Comparison of ENCODE assay signal across 14 mouse cellular contexts in genomic region chr8:47134736-47135135, GRCm38 (mm10).
DNase-seq lines count a peak whose midpoint lies in the region; ATAC-seq and TF ChIP-seq lines count a peak whose summit lies in the region.
"Had no signal": no experiment of that assay in that cellular context is flagged by ENCODE, and none has a peak within 500 bp of the region (broad histone marks: within the 10 kb centered on the region; RNA-seq: fewer than 3 reads in every experiment).

No protein-coding gene starts in this region.

- H3K9ac ChIP-seq in heart, embryonic 16.5 days (ENCODE audit: low read length), result no peak overlapping the region
- H3K9ac ChIP-seq in lung, embryonic 14.5 days, result no peak overlapping the region
- H3K9ac ChIP-seq in limb, embryonic 14.5 days (ENCODE audit: low read depth, low read length, severe bottlenecking), result no peak overlapping the region

- H3K36me3 ChIP-seq in heart, embryonic 16.5 days (ENCODE audit: control insufficient read depth, insufficient read depth), result no peaks in the 10 kb centered on the region
- no peaks in the 10 kb centered on the region for H3K36me3 ChIP-seq in lung, embryonic 14.5 days (ENCODE audit: insufficient read depth)
- H3K36me3 ChIP-seq in embryonic facial prominence, embryonic 10.5 days (replicated peaks), result no peaks in the 10 kb centered on the region
- H3K36me3 ChIP-seq in limb, embryonic 14.5 days (ENCODE audit: control insufficient read depth, insufficient read depth, low read length), result no peaks in the 10 kb centered on the region

- ATAC-seq in heart, embryonic 16.5 days (replicated peaks; ENCODE audit: extremely low read depth, insufficient read depth, low FRiP score), result no peak
- ATAC-seq in lung, embryonic 14.5 days (ENCODE audit: insufficient read depth), result peak; percentile 52
- ATAC-seq in limb, embryonic 14.5 days (ENCODE audit: low FRiP score, low read depth), result no peak
- ATAC-seq: activated CD4-positive, CD25-positive, alpha-beta regulatory T cell, adult 4 months; forebrain, embryonic 14.5 days; hindbrain, postnatal 0 days had no signal

- H3K4me3 ChIP-seq in heart, embryonic 16.5 days (ENCODE audit: low read length), result no peak overlapping the region
- peak overlapping the region; percentile 12; the same call in 1 of the 2 replicates for H3K4me3 ChIP-seq in lung, embryonic 14.5 days (ENCODE audit: low read depth, low read length)
- H3K4me3 ChIP-seq in embryonic facial prominence, embryonic 10.5 days, result peak overlapping the region; percentile 46; the same call in 1 of the 2 replicates
- no peak overlapping the region for H3K4me3 ChIP-seq in limb, embryonic 14.5 days (replicated peaks; ENCODE audit: low read length)

- DNase-seq in heart, postnatal 36 days, result no peak
- peak; percentile 39 for DNase-seq in lung, embryonic 14.5 days
- DNase-seq in lung, postnatal 25 days (ENCODE audit: low spot score), result no peak
- DNase-seq in embryonic facial prominence, embryonic 10.5 days (ENCODE audit: low spot score), result peak; percentile 38
- DNase-seq in limb, embryonic 14.5 days (ENCODE audit: low spot score), result no peak
- no peak for DNase-seq in spleen, postnatal 10 days (ENCODE audit: low spot score in 2 of 2)
- DNase-seq in natural killer cell, adult 2 months (ENCODE audit: low spot score in 2 of 2), result no peak
- DNase-seq: cerebellum, adult 11-12 months; gastrocnemius, postnatal 10 days; kidney, postnatal 36 days had no signal

- H3K4me1 ChIP-seq in heart, embryonic 16.5 days (ENCODE audit: control insufficient read depth, insufficient read depth, low read length), result peaks cover 10% of the 10 kb centered on the region
- H3K4me1 ChIP-seq in lung, embryonic 14.5 days (ENCODE audit: insufficient read depth), result no peaks in the 10 kb centered on the region
- peaks cover 19% of the 10 kb centered on the region for H3K4me1 ChIP-seq in embryonic facial prominence, embryonic 10.5 days
- peaks cover 16% of the 10 kb centered on the region for H3K4me1 ChIP-seq in limb, embryonic 14.5 days (ENCODE audit: control insufficient read depth, insufficient read depth, low read length)

- H3K4me2 ChIP-seq in heart, embryonic 16.5 days (ENCODE audit: low read depth, low read length), result peak overlapping the region; percentile 67
- peak overlapping the region; percentile 54 for H3K4me2 ChIP-seq in lung, embryonic 14.5 days
- H3K4me2 ChIP-seq in limb, embryonic 14.5 days (replicated peaks; ENCODE audit: low read depth, low read length, severe bottlenecking), result peak overlapping the region; percentile 40

- no peak for TF ChIP-seq POLR2A in limb, embryonic 14.5 days (IDR thresholded peaks at IDR 0.05; ENCODE audit: borderline replicate concordance, extremely low read depth, insufficient read depth, insufficient read length)

- H3K9me3 ChIP-seq in heart, embryonic 16.5 days (replicated peaks; ENCODE audit: control insufficient read depth, low read length), result no peaks in the 10 kb centered on the region
- no peaks in the 10 kb centered on the region for H3K9me3 ChIP-seq in lung, embryonic 14.5 days (ENCODE audit: low read depth, low read length)
- no peaks in the 10 kb centered on the region for H3K9me3 ChIP-seq in embryonic facial prominence, embryonic 10.5 days
- no peaks in the 10 kb centered on the region; the same call in 1 of the 2 replicates for H3K9me3 ChIP-seq in limb, embryonic 14.5 days (ENCODE audit: control insufficient read depth, low read length)

- intact Hi-C loops in heart, postnatal 36 days (cut with DNase I), result no loop called here

- H3K27me3 ChIP-seq in heart, embryonic 16.5 days (ENCODE audit: control insufficient read depth, insufficient read depth, low read length), result no peaks in the 10 kb centered on the region
- peaks cover 2% of the 10 kb centered on the region; the same call in 1 of the 2 replicates for H3K27me3 ChIP-seq in lung, embryonic 14.5 days (ENCODE audit: insufficient read depth, low read length)
- no peaks in the 10 kb centered on the region for H3K27me3 ChIP-seq in embryonic facial prominence, embryonic 10.5 days (replicated peaks; ENCODE audit: low read depth, poor library complexity, severe bottlenecking)
- no peaks in the 10 kb centered on the region for H3K27me3 ChIP-seq in limb, embryonic 14.5 days (ENCODE audit: control insufficient read depth, insufficient read depth, low read length)

- no peak overlapping the region for H3K27ac ChIP-seq in heart, embryonic 16.5 days (ENCODE audit: low read length)
- H3K27ac ChIP-seq in lung, embryonic 14.5 days (ENCODE audit: low read depth), result no peak overlapping the region
- H3K27ac ChIP-seq in embryonic facial prominence, embryonic 10.5 days (replicated peaks), result peak overlapping the region; percentile 41
- H3K27ac ChIP-seq in limb, embryonic 14.5 days (replicated peaks; ENCODE audit: low read depth, low read length), result no peak overlapping the region
- H3K27ac ChIP-seq: hindbrain, postnatal 0 days had no signal

- 44% methylated on average over 11 of the region's 11 CpGs for WGBS in heart, embryonic 16.5 days
- WGBS in lung, embryonic 14.5 days, result 23% methylated on average over 11 of the region's 11 CpGs
- 33% methylated on average over 11 of the region's 11 CpGs for WGBS in embryonic facial prominence, embryonic 10.5 days
- 23% methylated on average over 11 of the region's 11 CpGs for WGBS in limb, embryonic 14.5 days

- TF ChIP-seq CTCF in lung, embryonic 14.5 days (IDR thresholded peaks at IDR 0.05; ENCODE audit: low read depth), result no peak

Comparison
In these comparisons a context has a peak if more than half of its experiments do, and no peak if none do; other contexts are left out.
1. DNase-seq: peak in lung, embryonic 14.5 days (single experiment) and embryonic facial prominence, embryonic 10.5 days (single experiment); none in heart, postnatal 36 days (0 of 2), lung, postnatal 25 days (single experiment), limb, embryonic 14.5 days (single experiment), spleen, postnatal 10 days (0 of 2) and natural killer cell, adult 2 months (0 of 2).
2. H3K4me3 ChIP-seq: peak in lung, embryonic 14.5 days (single experiment) and embryonic facial prominence, embryonic 10.5 days (single experiment); none in heart, embryonic 16.5 days (single experiment) and limb, embryonic 14.5 days (single experiment).
3. Peak in every context shown above with its lines, with median percentiles within 50 percentile points of each other: H3K4me2 ChIP-seq.